13 mouse cellular contexts compared by ENCODE assay signal in the genomic region with DNA sequence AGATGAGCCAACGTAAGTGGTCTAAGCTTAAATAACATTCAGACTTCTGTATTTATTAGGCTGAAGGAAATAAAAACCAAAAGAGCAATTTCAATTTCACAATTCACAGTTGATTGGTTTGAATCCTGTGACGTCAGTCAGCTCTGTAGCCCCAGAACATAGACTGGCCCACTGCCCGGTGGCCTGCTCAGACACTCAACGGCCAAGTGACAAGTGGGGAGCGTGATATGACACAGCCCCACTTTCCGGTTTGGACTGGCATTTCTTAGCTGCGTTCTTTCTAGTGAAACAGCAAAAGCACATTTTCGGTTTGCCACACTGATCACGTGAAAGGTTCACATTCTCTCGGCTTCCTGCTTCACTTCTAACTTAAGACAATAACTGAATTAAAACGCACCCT. TPM values are rescaled to one million over a fixed set of nuclear protein-coding genes. Genes with fewer than 3 reads are reported as not detected.
DNase-seq lines count a peak whose midpoint lies in the region; ATAC-seq and TF ChIP-seq lines count a peak whose summit lies in the region.
"Had no signal": no experiment of that assay in that cellular context is flagged by ENCODE, and none has a peak within 500 bp of the region (broad histone marks: within the 10 kb centered on the region; RNA-seq: fewer than 3 reads in every experiment).

No protein-coding gene starts in this region.

- no peaks in the 10 kb centered on the region for H3K9me3 ChIP-seq in hindbrain, postnatal 0 days (ENCODE audit: low read length)
- H3K9me3 ChIP-seq: intestine, embryonic 15.5 days; stomach, embryonic 15.5 days had no signal

- no peak for TF ChIP-seq CTCF in hindbrain, postnatal 0 days (IDR thresholded peaks at IDR 0.05; ENCODE audit: low read depth)

- peak; percentile 47 to 58 for DNase-seq in cerebellum, postnatal 10 days
- DNase-seq in cerebellum, adult 11-12 months, result no peak
- DNase-seq in right cerebral cortex, adult 18-20 months, result peak; percentile 12
- no peak for DNase-seq in right cerebral cortex, postnatal 10 days (ENCODE audit: low spot score in 2 of 2)
- peak; percentile 38 to 48 for DNase-seq in kidney, postnatal 36 days
- DNase-seq in splenic B cell, adult 2 months (ENCODE audit: low read depth, low spot score), result peak; percentile 12
- DNase-seq in hindbrain, postnatal 0 days (ENCODE audit: low spot score), result no peak
- DNase-seq in layer of hippocampus, adult 9-10 months (ENCODE audit: low spot score), result no peak
- DNase-seq: cerebellum, adult 9-11 months; gastrocnemius, postnatal 25 days; right cerebral cortex, postnatal 25 days had no signal

- 70% methylated on average over 11 of the region's 11 CpGs for WGBS in hindbrain, postnatal 0 days

- no peak overlapping the region for H3K4me2 ChIP-seq in hindbrain, postnatal 0 days (ENCODE audit: low read depth, low read length)
- H3K4me2 ChIP-seq: intestine, embryonic 15.5 days; stomach, embryonic 15.5 days had no signal

- H3K4me3 ChIP-seq in hindbrain, postnatal 0 days (ENCODE audit: low read length), result no peak overlapping the region
- H3K4me3 ChIP-seq: intestine, embryonic 15.5 days; stomach, embryonic 15.5 days had no signal

- no peaks in the 10 kb centered on the region for H3K36me3 ChIP-seq in splenic B cell, adult 2 months (ENCODE audit: control insufficient read depth, insufficient read depth, low read length, poor library complexity, severe bottlenecking)
- no peaks in the 10 kb centered on the region for H3K36me3 ChIP-seq in hindbrain, postnatal 0 days (ENCODE audit: insufficient read depth, low read length)
- H3K36me3 ChIP-seq: intestine, embryonic 15.5 days; stomach, embryonic 15.5 days had no signal

- no peak overlapping the region for H3K27ac ChIP-seq in hindbrain, postnatal 0 days
- H3K27ac ChIP-seq: intestine, embryonic 15.5 days; stomach, embryonic 15.5 days had no signal

- H3K9ac ChIP-seq in hindbrain, postnatal 0 days (replicated peaks; ENCODE audit: low read length), result no peak overlapping the region
- H3K9ac ChIP-seq: intestine, embryonic 15.5 days; stomach, embryonic 15.5 days had no signal

- no peaks in the 10 kb centered on the region for H3K27me3 ChIP-seq in splenic B cell, adult 2 months (ENCODE audit: control insufficient read depth, insufficient read depth, low read length, poor library complexity, severe bottlenecking)
- H3K27me3 ChIP-seq in hindbrain, postnatal 0 days (ENCODE audit: insufficient read depth, low read length), result no peaks in the 10 kb centered on the region
- H3K27me3 ChIP-seq: intestine, embryonic 15.5 days; stomach, embryonic 15.5 days had no signal

- no peak for ATAC-seq in hindbrain, postnatal 0 days
- ATAC-seq: intestine, embryonic 15.5 days had no signal

- H3K4me1 ChIP-seq in hindbrain, postnatal 0 days (ENCODE audit: insufficient read depth, low read length), result no peaks in the 10 kb centered on the region
- H3K4me1 ChIP-seq: intestine, embryonic 15.5 days; stomach, embryonic 15.5 days had no signal

RNA-seq across cellular contexts. Expression of a gene that starts 30.9 kb away (rescaled TPM):
- 13.2 and 23.6 TPM in 2 replicates for total RNA-seq in hindbrain, postnatal 0 days (2014; rRNA removed)
- 5.4 and 6.5 TPM in 2 replicates for polyA plus RNA-seq in hindbrain, postnatal 0 days (2015; fragmentation: Nextera tagmentation; extraction: Ambion mirVana)

Comparison
In these comparisons a context has a peak if more than half of its experiments do, and no peak if none do; other contexts are left out.
1. DNase-seq: peak in cerebellum, postnatal 10 days (2 of 2), right cerebral cortex, adult 18-20 months (single experiment), kidney, postnatal 36 days (2 of 2) and splenic B cell, adult 2 months (single experiment); none in cerebellum, adult 11-12 months (single experiment), right cerebral cortex, postnatal 10 days (0 of 2), hindbrain, postnatal 0 days (single experiment) and layer of hippocampus, adult 9-10 months (single experiment).